Mouse (Mus musculus) lung, postnatal 0 days (tissue): ENCODE data around the gene N4bp2.

Source experiments
- CTCF ChIP-seq: IDR thresholded peaks from 2 replicates; pipeline ENCODE4 v1.5.1; 2016; ENCODE audit warnings: antibody characterized with exemption, mild to moderate bottlenecking
- EP300 ChIP-seq: IDR thresholded peaks from 2 replicates; pipeline ENCODE4 v1.6.1; 2016; ENCODE audit warnings: antibody characterized with exemption, mild to moderate bottlenecking, control low read depth

DNA sequence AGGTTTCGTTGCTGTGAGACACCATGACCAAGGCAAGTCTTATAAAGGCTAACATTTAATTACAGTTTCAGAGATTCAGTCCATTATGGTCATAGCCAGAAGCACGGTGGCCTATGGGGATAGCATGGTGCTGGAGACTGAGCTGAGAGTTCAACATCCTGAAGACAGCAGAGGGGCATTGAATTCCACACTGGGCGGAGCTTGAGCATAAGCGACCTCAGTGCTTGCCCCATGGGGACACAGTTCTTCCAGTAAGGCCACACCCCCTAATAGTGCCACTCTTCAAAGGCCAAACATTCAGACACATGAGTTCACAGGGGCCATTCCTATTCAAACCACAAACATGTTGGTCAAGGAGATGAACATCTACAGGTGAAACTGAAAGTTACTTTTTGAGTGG, 12.8 kb downstream of the N4bp2 start:
- TF ChIP-seq CTCF (no peak), EP300 (no peak)
